Mouse (Mus musculus): ENCODE data around the gene Prickle3. TPM values are rescaled to one million over a fixed set of nuclear protein-coding genes. Genes with fewer than 3 reads are reported as not detected.
A peak's percentile ranks its signal among the peaks of the same experiment; 100 is the strongest.
"Not testable (repeated sequence)": the region's sequence is repeated elsewhere in the genome, so short reads cannot be mapped to it uniquely, and the experiment has no call there.

The Prickle3 gene
- total RNA-seq, 2 experiments from 2014 or later: 11.9 to 12.0 TPM

DNA sequence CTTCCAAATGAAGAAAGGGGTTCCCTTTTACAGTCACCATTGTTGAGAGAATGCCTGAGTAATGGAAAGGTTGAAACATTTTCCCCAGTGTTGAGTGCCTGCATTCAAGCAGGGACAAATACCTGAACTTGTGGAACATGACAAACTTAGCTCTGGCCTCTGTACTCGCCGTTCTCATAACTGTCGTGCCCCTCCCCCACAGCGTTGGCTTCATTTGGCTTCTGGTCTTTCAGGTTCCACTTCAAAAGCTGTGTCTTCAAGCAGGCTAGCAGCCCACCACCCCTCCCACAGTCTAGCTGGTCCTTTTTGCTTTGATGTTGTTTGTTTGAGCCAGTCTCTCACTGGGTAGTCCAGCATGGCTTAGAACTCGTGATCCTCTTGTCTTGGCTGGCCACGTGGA, 15.7 kb downstream of the Prickle3 start:
- DNase-seq: no peak

DNA sequence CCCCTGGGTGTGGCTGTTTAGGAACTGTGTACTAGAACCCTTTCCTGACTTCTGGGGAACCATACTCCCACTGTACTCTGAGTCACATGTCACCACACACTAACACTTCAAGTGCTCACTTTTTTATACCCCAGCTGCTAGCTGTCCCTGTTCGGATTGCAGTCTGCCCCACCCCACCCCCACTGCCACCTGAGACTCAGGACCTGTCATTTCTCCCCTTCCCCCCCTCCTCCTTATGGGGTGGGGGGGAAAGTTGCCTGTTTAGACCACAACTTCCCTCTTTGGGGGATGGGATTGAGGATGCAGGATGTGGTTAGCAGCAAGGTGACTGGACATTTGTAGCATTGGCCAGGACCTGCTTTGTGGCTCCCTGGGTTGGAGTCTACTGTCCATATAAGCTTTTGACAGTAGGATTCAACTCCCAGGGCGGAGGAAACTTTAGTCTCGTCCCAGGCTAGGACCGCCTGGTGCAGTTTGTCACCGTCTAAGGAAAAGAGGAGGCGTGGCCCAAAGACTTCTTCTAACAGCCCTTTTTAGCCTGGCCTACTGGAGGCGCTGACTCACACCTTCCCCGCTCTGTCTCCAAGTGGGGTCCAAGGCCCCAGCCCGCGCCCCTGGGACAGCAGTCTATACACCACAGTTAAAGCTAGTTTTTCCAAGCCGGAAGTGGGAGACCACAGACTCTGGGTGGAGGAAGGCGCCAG, 16.7 kb downstream of the Prickle3 start:
- DNase-seq: peak; percentile 17

GRCm38 (mm10) chrX:7674284-7675000, 17.4 kb downstream of the Prickle3 start:
- peak; percentile 22 for DNase-seq

- DNase-seq: no peak
These were observed 17.9 kb downstream of the Prickle3 start for GRCm38 (mm10) chrX:7675001-7675380.

- no peak for DNase-seq
These were observed 21.9 kb downstream of the Prickle3 start for GRCm38 (mm10) chrX:7678986-7679385.

- DNase-seq: peak; percentile 92
These were observed 22.5 kb downstream of the Prickle3 start for GRCm38 (mm10) chrX:7679405-7680056.

DNA sequence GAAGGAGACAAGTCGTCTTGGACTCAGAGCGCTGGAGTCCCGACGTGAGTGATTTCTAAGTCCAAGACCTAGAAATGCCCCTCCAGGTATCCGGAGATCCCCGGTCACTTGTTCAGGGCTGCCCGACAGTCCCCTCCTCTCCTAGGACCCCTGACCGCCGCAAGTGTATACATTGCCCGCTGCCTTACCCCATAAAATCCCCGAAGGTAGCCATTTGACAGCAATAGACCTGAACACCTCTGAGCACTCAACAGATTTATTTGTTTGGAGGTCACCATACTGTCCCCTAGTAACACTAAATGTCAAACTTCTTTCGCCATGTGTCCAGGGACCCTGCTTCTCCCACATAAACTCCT, 23.0 kb downstream of the Prickle3 start:
- no peak for DNase-seq

GRCm38 (mm10) chrX:7680864-7681263, 23.8 kb downstream of the Prickle3 start, which contains the start of gene Magix:
Gene Magix (minus strand): TSS chrX:7681251.
- DNase-seq: peak; percentile 26

- no peak for DNase-seq
These were observed 31.3 kb downstream of the Prickle3 start for GRCm38 (mm10) chrX:7688321-7688720.

DNA sequence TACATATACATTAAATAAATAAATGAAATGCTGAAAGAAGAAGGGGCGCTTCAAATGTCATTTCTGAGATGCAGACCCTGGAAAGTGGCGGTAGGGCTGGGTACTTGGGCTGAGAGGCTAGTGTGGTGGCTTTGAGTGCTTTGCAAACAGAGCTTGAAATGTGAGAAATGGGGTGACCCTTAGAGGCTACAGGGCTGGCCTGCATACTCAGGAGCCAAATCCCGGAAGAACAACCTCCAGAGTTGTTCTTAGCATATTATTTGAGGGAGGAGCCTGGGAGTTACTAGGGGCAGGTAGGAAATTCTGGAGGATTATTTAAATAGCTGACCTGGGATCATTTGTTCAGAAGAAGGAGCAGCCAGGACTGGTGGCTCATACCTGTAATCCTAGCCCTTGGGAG, 33.4 kb downstream of the Prickle3 start:
- DNase-seq: no peak

DNA sequence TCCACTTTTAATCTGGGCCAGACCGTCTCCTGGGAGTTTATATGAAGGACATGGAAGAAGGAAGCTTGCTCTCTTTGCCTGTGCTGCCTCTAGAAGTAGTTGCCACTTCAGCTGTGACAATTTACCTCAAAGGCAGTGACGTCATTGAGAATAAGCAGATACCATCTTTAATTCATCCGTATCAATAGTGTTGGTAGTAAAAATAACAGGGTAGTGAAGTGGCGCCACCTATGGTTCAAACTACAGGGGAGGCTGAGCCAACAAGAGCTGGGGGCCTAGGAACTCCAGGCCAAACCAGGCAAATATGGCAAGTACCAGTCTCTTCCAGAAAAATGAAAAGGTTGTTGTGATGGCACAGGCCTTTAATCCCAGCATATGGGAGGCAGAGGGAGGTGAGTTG, 35.8 kb downstream of the Prickle3 start:
- peak; percentile 43 for DNase-seq

GRCm38 (mm10) chrX:7696520-7696919, 39.5 kb downstream of the Prickle3 start:
- DNase-seq: no peak

- peak; percentile 77 for DNase-seq
These were observed 39.9 kb downstream of the Prickle3 start, which contains the start of gene Gpkow for GRCm38 (mm10) chrX:7696954-7697381. Gene Gpkow (plus strand): TSS chrX:7697131.

DNA sequence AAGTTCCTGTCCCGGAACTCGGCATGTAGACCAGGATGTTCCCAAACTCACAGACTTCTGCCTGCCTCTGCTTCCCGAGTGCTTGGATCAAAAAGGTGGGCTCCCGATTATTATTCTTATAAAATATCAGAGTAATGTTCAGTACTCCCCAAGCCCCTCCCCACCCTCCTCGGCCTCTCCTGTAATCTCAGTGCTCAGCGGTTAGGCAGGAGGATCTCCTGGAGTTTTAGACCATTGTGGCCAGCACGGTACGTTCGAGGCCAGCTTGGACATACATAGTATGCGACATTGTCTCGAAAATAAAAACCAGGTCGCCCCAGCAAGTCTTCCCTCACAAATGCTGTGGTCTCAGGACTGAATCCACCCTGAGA, 56.7 kb downstream of the Prickle3 start:
- DNase-seq: not testable (repeated sequence)

DNA sequence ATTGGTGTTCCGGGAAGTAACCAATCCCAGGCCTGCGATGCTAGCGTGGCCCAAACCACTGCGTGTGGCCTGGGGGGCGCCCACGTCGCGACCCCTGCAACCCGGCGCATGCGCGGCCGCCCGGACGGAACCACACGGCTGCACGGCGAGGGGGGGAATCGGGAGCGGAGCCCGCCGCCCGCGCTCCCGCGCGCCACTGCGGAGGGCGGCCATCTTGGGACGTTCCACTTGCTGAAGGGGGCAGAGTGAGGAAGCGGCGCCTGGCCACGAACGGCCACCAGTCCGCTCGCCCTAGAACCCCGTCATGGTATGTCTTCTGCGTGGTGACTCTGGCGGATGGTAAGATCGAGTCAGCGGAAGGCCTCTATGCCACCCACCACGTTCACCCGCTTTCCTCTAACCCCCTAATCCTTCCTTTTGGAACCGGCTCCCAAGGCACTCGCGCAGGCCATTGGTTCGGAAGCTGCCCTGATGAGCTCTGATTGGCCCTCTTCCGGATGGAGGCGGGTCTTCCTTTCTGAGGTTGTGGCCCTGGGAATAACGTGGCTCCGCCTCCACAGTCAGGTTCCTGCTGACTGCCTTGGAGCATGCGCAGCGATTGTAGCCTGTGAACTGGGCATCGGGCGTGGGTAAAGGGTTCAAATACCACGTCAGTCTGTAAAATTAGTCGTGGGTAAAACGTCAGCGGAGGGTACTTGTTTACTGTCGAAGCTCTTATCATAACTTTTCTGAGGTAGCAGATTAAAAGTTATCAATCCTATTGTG, 57.3 kb downstream of the Prickle3 start, which contains the start of gene Wdr45:
TSS of gene Wdr45 (plus strand) at position 199 of the 765 bp plus-strand sequence.
- peak; percentile 94 for DNase-seq

DNA sequence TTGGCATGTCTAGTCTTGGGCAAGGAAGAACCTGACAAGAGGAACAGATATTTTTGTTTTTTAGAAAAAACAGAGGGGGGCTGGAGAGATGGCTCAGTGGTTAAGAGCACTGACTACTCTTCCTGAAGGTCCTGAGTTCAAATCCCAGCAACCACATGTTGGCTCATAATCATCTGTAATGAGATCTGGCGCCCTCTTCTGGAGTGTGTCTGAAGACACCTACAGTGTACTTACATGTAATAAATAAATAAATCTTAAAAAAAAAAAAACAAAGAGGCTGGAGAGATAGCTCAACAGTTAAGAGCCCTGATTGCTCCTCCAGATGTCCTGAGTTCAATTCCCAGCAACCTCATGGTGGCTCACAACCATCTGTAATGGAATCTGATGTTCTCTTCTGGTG, 59.0 kb downstream of the Prickle3 start:
- DNase-seq: not testable (repeated sequence)

Other genes with a start within 250 kb of the Prickle3 start
- gene Foxp3, start 83.6 kb upstream of the Prickle3 start, total RNA-seq (2021): not detected
- gene Ppp1r3f, start 83.0 kb upstream of the Prickle3 start, total RNA-seq (2021): 1 to 10 TPM; 2.7 to 2.8 TPM
- gene Ccdc22, start 51.7 kb upstream of the Prickle3 start, total RNA-seq (2021): 10 to 100 TPM; 12.1 to 12.7 TPM
- gene Cacna1f, start 50.2 kb upstream of the Prickle3 start, total RNA-seq (2021): not detected
- under 1 TPM; 0.45 to 0.79 TPM for gene Syp, start 18.8 kb upstream of the Prickle3 start, total RNA-seq (2021)
- gene Plp2, start 14.1 kb downstream of the Prickle3 start, total RNA-seq (2021): 100 to 1,000 TPM; 101 to 115 TPM
- gene Magix, start 24.0 kb downstream of the Prickle3 start, total RNA-seq (2021): 1 to 10 TPM; 2.3 to 2.7 TPM
- gene Gpkow, start 39.9 kb downstream of the Prickle3 start, total RNA-seq (2021): 10 to 100 TPM; 26.1 to 26.4 TPM
- 10 to 100 TPM; 23.6 to 23.9 TPM for gene Wdr45, start 57.1 kb downstream of the Prickle3 start, total RNA-seq (2021)
- gene Gm45208, start 65.0 kb downstream of the Prickle3 start, total RNA-seq (2021): not detected
- 10 to 100 TPM; 10.3 to 11.0 TPM for gene Praf2, start 71.2 kb downstream of the Prickle3 start, total RNA-seq (2021)
- 1 to 10 TPM; 1.2 to 3.0 TPM for gene Ccdc120, start 93.6 kb downstream of the Prickle3 start, total RNA-seq (2021)
- 10 to 100 TPM; 16.2 to 16.5 TPM for gene Tfe3, start 105.3 kb downstream of the Prickle3 start, total RNA-seq (2021)
- gene Gripap1, start 132.5 kb downstream of the Prickle3 start, total RNA-seq (2021): 10 to 100 TPM; 23.7 to 28.4 TPM
- gene Kcnd1, start 165.0 kb downstream of the Prickle3 start, total RNA-seq (2021): under 1 TPM; 0.48 to 0.59 TPM
- 10 to 100 TPM; 34.8 to 39.3 TPM for gene Otud5, start 184.1 kb downstream of the Prickle3 start, total RNA-seq (2021)
- 1 to 10 TPM; 3.3 to 5.0 TPM for gene Pim2, start 221.0 kb downstream of the Prickle3 start, total RNA-seq (2021)
- 10 to 100 TPM; 15.5 to 17.7 TPM for gene Slc35a2, start 226.8 kb downstream of the Prickle3 start, total RNA-seq (2021)
- gene Pqbp1, start 242.0 kb downstream of the Prickle3 start, total RNA-seq (2021): 10 to 100 TPM; 35.0 to 37.7 TPM
- gene Timm17b, start 242.1 kb downstream of the Prickle3 start, total RNA-seq (2021): 10 to 100 TPM; 57.3 to 61.3 TPM

Measured in heart, postnatal 4 days (tissue).